Mouse (Mus musculus) ES-Bruce4 (cell line): ENCODE data around the gene Ksr1.

Experiments
- CTCF ChIP-seq: IDR thresholded peaks from one replicate; pipeline ENCODE4 v1.8.1; 2011; ENCODE audit warnings: low read depth, low read length
- EP300 ChIP-seq: IDR thresholded peaks from 2 replicates; pipeline ENCODE4 v1.6.1; 2011; ENCODE audit warnings: low read depth, low read length; ENCODE audit not compliant: insufficient read depth
- POLR2A ChIP-seq: IDR thresholded peaks from one replicate; pipeline ENCODE4 v1.8.1; 2011; ENCODE audit warnings: low read length; ENCODE audit not compliant: insufficient read depth

- TF ChIP-seq CTCF (no peak), POLR2A (no peak), EP300 (no peak)
Measured at GRCm38 (mm10) chr11:79140511-79140888, 5.7 kb downstream of the Ksr1 start.
